ENCODE assay signal across 7 mouse cellular contexts in genomic region chr3:37312370-37312941, GRCm38 (mm10). TPM values are rescaled to one million over a fixed set of nuclear protein-coding genes. Genes with fewer than 3 reads are reported as not detected.
DNase-seq lines count a peak whose midpoint lies in the region; ATAC-seq lines count a peak whose summit lies in the region.

Gene Bbs12, plus strand, starts transcription at chr3:37312554.
Gene Cetn4, minus strand, starts transcription at chr3:37312708.

- peak within 1 kb of the TSS; percentile 89 for H3K9ac ChIP-seq in intestine, embryonic 15.5 days

- ATAC-seq in intestine, embryonic 15.5 days = peak; percentile 100

- H3K4me1 ChIP-seq in intestine, embryonic 15.5 days (replicated peaks) = no peaks in the 10 kb centered on the region
- peaks cover 17% of the 10 kb centered on the region for H3K4me1 ChIP-seq in midbrain, embryonic 10.5 days

- no peaks in the 10 kb centered on the region for H3K27me3 ChIP-seq in intestine, embryonic 15.5 days (replicated peaks)
- no peaks in the 10 kb centered on the region for H3K27me3 ChIP-seq in midbrain, embryonic 10.5 days (ENCODE audit: low read depth, poor library complexity, severe bottlenecking)

- H3K4me2 ChIP-seq in intestine, embryonic 15.5 days (replicated peaks) = peak within 1 kb of the TSS; percentile 75

- peak within 1 kb of the TSS; percentile 74 for H3K27ac ChIP-seq in intestine, embryonic 15.5 days
- H3K27ac ChIP-seq in midbrain, embryonic 10.5 days (replicated peaks) = peak within 1 kb of the TSS; percentile 98

- peak; percentile 96 to 99 for DNase-seq in adrenal gland, adult (ENCODE audit: inconsistent age in 2 of 2, low spot score in 1 of 2)
- DNase-seq in embryo, embryonic 10.5 days (ENCODE audit: low spot score) = peak; percentile 97
- peak; percentile 91 for DNase-seq in gastrocnemius, postnatal 25 days
- DNase-seq in left cerebral cortex, postnatal 25 days (ENCODE audit: low spot score in 2 of 2) = peak; percentile 97 to 98
- peak; percentile 96 for DNase-seq in midbrain, embryonic 10.5 days (ENCODE audit: low spot score)
- DNase-seq in right cerebral cortex, postnatal 4 days = peak; percentile 99

- H3K36me3 ChIP-seq in intestine, embryonic 15.5 days = no peaks in the 10 kb centered on the region
- H3K36me3 ChIP-seq in midbrain, embryonic 10.5 days = no peaks in the 10 kb centered on the region

- H3K9me3 ChIP-seq in intestine, embryonic 15.5 days = no peaks in the 10 kb centered on the region
- no peaks in the 10 kb centered on the region for H3K9me3 ChIP-seq in midbrain, embryonic 10.5 days (replicated peaks)

- H3K4me3 ChIP-seq in intestine, embryonic 15.5 days (replicated peaks) = peak within 1 kb of the TSS; percentile 85
- peak within 1 kb of the TSS; percentile 96 for H3K4me3 ChIP-seq in midbrain, embryonic 10.5 days

- under 1% methylated on average over 54 of the region's 54 CpGs for WGBS in intestine, embryonic 15.5 days
- under 1% methylated on average over 53 of the region's 54 CpGs for WGBS in midbrain, embryonic 10.5 days

- intact Hi-C loops in left cerebral cortex, postnatal 25 days (cut with DNase I) = loop anchor here (2.0 kb wide), 2 partner anchors 54 to 106 kb away; partner anchors contain the start of gene Spata5

RNA-seq across cellular contexts. Expression of gene Bbs12, which starts in this region (rescaled TPM):
- total RNA-seq in gastrocnemius, postnatal 25 days (2021) = under 1 TPM; 0.43 to 0.51 TPM
- polyA plus RNA-seq in intestine, embryonic 15.5 days (2015; fragmentation: Nextera tagmentation; extraction: Ambion mirVana) = 5.1 and 5.3 TPM in 2 replicates
- total RNA-seq in left cerebral cortex, postnatal 25 days (2021) = 1 to 10 TPM; 5.3 to 5.6 TPM
- 8.8 and 9.1 TPM in 2 replicates for polyA plus RNA-seq in midbrain, embryonic 10.5 days (2016; fragmentation: Nextera tagmentation; extraction: Ambion mirVana)

RNA-seq across cellular contexts. Expression of gene Cetn4, which starts in this region (rescaled TPM):
- total RNA-seq in gastrocnemius, postnatal 25 days (2021) = under 1 TPM; 0.35 to 0.43 TPM
- 2.3 and 2.6 TPM in 2 replicates for polyA plus RNA-seq in intestine, embryonic 15.5 days (2015; fragmentation: Nextera tagmentation; extraction: Ambion mirVana)
- 1 to 10 TPM; 6.7 to 7.9 TPM for total RNA-seq in left cerebral cortex, postnatal 25 days (2021)
- 1.7 and 2.7 TPM in 2 replicates for polyA plus RNA-seq in midbrain, embryonic 10.5 days (2016; fragmentation: Nextera tagmentation; extraction: Ambion mirVana)

Comparison
In these comparisons a context has a peak if more than half of its experiments do, and no peak if none do; other contexts are left out.
1. Peak in every context shown above with its lines: DNase-seq, ATAC-seq, H3K4me3 ChIP-seq and H3K27ac ChIP-seq.
2. RNA of gene Bbs12 (total RNA-seq): 5.3 to 5.6 TPM in left cerebral cortex, postnatal 25 days; 0.43 to 0.51 TPM in gastrocnemius, postnatal 25 days; every median in the first group is over 4 times any median in the second.
3. RNA of gene Cetn4 (total RNA-seq): 6.7 to 7.9 TPM in left cerebral cortex, postnatal 25 days; 0.35 to 0.43 TPM in gastrocnemius, postnatal 25 days; every median in the first group is over 4 times any median in the second.
4. Peak in DNase-seq in gastrocnemius, postnatal 25 days; RNA of the genes that start here not detected or under 1 TPM.